Mouse (Mus musculus) cerebellum, adult 9-11 months (tissue): ENCODE results near the gene Lrfn1.
A peak's percentile ranks its signal among the peaks of the same experiment; 100 is the strongest.
"Not testable (repeated sequence)": the region's sequence is repeated elsewhere in the genome, so short reads cannot be mapped to it uniquely, and the experiment has no call there.

Source experiments
- DNase-seq: peaks from one replicate; pipeline ENCODE4 v3.0.0; 2022

Gene Lrfn1

DNA sequence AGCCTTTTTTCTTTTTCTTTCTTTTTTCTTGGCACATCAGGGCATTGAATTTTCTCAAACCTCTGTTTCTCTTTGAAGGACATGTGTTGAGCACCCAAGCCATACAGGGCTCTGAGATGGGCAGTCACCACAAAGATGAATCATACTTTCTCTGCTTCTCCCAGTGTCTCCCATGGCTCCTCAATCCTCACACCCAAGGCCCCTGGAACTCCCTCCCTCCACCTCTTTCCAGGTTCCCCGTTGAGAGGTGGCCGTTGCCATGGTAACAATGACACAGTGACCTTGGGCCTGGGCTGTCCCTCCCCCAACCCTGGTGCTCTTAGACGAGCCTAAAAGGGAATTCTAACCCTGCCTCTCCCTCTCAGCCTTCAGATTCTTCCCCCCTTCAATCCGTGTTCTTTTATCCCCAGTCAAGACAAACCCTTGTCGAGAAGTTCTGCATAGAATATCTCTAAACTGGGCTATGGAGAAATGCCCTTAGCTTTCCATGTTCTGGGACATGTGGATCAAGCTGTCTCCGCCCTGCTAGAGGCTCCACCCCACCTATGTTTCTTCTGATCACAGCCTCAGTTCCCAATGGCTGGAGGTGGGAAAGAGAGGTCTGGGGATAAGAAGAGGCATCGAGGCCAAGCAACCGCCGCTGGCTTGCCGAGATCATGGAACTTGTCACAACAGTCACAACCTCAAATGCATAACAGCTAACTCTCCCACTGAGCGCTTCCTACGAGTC lies 4.5 kb upstream of the Lrfn1 start:
- no peak for DNase-seq

DNA sequence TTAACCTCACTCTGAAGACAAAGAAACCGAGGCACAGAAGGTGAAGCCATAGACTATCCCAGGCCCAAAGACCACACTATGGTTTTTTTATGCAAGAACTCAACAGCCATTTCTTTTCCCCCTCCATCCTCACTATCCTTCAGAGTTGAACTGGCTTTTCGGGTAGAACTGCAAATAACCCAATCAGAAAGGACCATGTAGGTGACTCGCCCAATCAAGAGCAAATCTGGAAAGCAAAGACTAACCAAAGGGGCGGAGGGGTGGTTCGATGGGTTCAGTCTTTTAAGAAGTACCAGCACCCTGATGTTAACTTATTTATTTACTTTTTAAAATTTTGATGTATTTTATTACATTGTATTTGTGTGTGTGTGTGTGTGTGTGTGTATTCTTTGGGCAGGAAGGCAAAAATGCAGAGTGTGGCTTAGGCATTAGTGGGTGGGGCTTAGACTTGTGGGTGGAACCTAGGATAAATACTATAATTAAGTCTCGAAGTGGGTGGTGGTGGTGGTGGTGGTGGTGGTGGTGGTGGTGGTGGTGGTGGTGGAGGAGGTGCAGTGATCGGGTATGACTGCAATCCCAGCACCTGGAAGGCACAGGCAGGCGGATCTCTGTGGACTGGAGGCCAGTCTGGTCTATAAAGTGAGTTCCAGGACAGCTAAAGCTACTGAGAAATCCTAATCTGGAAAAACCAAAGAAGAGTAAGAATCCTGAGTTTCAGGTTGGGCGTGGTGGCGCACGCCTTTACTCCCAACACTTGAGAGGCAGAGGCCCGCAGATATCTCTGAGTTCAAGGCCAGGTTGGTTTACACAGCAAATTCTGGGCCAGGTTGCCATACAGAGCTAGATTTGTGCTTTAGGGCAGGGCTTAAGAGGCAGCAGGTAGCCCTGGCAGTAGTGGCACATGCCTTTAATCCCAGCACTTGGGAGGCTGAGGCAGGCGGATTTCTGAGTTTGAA lies 3.6 kb upstream of the Lrfn1 start:
- no peak for DNase-seq

DNA sequence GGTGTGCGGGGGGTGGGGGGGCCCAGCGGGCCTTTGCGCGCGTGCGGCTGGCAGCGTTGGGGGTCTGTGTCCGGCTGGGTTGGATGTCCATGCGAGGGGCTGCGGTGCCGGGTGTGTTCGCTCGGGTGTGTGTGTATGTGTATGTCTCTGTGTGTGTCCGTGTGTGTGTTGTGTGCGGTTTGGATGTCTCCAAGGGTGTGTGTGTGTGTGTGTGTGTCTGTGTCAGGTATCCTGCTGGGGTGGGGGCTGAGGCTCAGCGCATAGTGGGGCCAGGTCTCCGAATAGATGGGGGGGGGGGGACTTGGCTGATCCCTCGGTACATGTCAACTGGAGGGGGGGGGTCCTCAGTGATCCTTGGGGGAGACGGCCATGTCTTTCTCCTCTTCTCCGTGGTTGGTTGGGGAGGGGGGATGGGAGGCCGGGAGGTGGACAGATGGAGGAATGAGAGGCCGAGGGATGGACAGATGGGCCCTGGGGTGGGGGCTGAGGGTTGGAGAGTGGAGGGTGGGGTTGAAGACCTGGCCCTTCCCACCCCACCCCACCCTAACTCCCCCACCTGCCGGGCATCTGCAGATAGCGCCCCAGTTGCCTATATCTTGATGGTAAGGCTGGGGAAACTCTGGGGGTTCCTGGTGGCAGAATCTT lies 703 bp downstream of the Lrfn1 start:
- DNase-seq = peak; percentile 47

DNA sequence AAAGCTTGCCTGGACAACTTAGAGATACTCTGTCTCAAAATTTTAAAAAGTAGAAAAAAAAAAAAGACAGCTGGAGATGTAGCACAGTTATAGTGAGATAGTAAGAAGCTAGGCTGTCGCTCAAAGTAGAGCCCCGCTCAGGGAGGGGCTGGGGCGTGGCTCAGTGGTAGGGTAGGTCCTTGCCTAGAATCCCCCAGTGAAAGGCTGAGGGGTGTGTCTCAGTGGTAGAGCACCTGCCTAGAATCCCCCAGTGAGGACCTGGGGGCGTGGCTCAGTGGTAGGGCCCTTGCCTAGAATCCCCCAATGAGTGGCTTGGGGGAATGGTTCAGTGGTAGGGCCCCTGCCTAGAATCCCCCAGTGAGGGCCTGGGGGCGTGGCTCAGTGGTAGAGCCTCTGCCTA lies 8.6 kb downstream of the Lrfn1 start:
- no peak for DNase-seq

DNA sequence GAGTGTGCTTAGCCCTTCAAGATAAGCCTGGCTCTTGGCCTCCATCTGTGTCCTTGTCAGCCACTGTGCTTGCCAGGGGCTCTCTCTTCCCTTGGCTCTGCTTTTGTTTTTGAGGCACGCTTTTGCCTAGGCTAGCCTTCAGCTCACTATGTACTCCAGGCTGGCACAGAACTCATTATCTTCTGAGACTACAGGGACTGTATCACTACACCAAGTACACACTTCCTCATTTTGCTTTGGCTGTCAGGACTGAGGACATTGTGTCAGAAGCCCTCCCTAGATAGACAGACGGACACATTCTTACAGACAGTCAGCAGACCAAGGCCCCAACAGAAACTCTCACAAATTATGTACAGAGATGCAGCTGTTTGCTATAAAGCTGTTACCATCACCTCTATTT lies 11.0 kb downstream of the Lrfn1 start:
- DNase-seq = no peak

DNA sequence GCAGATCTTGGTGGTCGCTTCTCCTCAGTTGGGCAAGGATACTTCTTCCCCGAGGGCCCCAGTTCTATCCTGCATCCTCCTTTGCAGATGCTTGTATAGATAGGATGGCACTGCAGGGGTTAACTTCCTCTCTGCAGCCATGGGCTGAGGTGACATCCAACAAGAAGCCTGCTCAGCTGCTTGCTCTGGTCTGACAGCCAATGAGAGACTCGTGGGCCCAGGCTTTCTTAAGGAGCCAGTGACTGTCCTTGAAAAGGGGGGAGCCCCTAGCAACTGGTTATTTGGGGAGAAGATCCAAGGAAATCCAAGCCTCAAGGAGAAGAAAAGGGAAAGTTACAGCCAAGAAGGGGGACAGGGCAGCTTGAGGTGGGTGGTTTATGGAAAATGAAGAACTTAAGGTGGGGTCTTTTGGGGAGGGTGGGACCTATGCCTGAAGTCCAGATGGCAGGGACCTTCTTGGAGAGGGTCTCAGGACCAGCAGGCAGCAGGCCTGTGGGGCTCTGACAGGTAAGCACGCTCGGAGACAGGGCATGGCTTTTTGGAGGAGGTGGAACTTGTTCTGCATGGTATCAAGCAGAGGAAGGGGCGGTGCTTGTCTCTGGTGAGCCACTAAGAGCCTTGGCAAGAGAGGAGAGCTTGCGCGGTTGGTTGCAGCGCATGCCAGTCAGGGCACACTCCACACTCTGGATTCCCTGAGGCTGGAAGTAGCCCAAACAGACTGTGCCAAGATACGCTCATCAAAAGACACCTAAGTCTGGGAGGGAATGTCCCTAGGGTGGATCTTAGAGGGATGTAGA lies 12.8 kb downstream of the Lrfn1 start:
- DNase-seq = peak; percentile 94

DNA sequence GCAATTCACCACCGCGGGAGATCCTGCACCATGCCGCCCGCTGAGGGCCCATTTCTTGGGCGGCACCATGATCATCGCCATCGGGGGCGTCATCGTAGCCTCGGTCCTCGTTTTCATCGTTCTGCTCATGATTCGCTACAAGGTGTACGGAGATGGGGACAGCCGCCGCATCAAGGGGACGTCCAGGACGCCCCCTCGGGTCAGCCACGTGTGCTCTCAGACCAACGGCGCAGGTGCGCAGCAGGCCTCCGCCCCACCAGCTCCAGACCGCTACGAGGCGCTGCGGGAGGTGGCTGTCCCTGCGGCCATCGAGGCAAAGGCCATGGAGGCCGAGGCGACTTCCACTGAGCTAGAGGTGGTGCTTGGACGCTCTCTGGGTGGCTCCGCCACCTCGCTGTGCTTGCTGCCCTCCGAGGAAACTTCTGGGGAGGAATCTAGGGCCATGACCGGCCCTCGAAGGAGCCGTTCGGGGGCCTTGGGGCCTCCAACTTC lies 15.0 kb downstream of the Lrfn1 start:
- DNase-seq = no peak

DNA sequence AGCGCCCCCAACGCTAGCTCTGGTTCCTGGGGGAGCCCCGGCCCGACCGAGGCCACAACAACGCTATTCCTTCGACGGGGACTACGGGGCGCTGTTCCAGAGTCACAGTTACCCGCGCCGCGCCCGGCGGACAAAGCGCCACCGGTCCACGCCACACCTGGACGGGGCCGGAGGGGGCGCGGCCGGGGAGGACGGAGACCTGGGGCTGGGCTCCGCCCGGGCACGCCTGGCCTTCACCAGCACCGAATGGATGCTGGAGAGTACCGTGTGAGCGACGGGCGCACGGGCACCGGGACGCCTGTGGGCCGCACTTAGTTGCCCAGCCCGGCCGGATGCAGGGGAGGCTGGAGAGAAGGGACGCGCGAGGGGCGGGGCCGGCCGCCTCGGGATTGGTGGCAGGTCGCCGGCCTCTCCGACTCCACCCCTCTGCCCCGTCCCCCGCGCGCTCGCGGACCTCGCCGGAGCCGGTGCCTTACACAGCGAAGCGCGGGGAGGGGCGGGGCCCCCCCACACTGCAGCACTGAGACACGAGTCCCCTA lies 15.5 kb downstream of the Lrfn1 start:
- DNase-seq = no peak

DNA sequence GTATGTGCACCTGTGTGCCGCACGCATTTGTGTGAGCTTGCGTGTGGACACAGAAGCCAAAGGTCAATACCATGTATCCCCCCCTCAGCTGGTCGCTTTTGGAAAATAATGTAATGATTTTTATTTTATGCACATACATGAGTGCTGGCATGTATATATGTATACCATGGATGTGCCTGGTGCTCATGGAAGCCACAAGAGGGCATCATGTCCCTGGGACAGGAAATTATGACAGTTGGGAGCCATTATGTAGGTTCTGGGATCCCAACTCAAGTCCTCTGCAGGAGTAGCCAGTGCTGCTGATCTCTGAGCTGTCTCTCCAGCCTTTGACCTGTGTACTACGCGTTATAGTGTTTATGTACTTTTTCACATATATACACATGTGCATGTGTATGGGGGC lies 24.4 kb downstream of the Lrfn1 start:
- no peak for DNase-seq

DNA sequence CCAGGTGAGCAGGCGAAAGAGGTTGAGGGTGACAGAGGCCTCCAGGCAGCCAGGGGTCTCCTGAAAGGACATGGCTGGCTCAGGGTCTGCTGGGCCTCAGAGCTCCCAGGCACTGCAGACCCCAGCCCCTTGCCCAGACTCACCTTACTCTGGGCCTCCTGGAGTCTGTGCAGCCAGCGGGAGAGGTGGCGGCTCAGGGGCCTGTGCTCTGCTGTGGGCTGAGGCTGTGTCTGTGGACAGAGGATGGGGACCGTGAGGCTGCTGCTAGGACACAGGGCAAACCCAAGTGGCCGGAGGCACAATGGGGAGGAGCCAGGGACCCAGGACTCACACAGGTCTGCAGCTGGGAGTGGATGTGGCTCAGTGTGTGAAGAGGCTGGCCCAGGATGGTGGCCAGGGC lies 25.6 kb downstream of the Lrfn1 start:
- no peak for DNase-seq

DNA sequence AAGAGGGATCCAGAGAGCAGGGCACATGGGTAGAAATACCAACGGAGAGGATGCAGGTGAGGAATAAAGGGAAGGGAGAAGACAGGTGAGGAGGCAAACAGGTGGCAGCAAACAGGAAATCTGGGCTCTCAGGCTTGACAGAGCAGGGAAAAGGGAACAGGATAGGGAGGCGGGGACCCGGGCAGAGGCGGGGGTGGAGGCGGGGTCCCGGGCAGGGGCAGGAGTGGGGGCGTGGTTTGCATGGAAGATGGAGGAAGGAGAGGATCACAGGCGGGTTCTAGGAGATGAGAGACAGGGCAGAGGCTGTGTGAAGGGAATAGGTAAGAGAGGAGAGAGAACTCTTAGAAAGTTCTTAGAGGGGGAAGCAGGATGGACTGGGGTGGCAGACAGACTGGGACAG lies 27.1 kb downstream of the Lrfn1 start:
- DNase-seq = no peak

DNA sequence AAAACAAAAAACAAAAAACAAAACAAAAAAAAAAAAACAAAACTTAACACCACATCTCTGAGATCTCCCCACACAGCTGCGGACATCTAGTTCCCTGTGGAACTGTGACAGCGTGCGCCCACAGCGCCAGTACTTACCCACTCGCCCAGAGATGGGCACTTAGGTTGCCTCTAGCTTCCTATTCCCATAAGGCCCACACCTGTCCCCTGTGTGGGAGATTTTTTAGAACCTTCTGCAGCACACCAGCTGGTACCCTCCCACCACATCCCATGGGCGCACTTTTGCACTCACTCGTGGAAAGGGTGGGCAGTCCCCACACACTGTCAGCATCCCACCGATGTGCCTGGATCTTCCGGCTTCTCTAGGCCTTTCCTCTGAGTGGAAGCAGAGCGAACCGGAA lies 31.1 kb downstream of the Lrfn1 start:
- no peak for DNase-seq

DNA sequence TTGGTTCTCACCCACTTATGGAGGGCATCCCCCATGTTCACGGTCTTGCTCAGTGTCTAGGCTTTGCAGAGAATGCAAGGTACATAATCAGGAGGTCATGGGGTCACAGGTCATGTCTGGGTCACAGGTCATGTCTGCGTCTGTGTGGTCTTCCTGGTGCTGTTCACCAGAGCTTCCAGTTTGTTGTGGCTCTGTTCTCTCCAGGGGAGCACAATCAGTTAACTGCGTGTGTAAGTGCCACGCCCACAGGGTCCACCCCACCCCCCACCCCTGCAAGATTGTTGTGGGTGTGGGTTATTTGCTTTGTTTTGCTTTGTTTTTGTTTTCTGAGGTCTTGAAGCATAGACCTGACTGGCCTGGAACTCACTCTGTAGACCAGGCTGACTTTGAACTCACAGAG lies 32.4 kb downstream of the Lrfn1 start:
- DNase-seq = no peak

DNA sequence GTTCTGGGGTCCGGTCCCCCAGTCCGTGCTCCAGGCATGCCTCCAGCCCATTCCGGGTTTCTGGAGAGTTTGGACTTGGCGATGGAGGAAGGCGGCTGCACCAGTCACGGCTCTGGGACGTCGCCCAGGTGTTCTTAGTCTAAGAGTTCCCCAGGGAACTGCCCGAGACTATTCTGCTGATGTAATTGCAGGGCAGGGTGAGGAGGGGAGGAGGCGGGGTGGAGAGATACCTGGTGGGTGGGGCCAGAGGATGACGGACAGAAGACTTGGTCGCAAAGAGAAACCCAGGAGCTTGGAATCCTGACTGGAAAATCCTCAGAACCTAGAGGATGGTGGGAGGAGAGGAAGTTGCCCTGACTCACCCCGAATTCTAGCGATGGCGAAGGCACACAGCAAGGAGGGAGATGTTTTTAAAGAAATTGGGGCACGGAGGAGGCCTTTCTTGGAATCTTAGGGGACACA lies 36.3 kb downstream of the Lrfn1 start:
- peak; percentile 32 for DNase-seq

DNA sequence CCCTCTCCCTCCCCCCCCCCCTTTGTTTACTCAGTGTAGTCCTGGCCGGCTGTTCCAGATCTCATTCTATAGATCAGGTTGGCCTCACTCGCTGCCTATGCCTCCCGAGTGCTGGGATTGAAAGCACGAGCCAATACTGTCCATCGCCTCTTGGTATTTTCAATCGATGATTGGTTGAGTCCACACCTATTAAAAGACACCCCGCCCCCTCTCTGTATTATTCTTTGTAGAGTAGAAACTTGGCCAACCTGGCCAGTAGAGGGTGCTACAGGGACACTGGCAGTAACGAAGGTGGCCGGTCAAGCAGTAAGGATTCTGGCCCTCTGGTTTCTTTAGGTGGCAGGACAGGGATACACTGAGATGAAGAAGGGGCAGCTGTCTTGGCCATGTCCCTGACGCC lies 38.6 kb downstream of the Lrfn1 start:
- peak; percentile 78 for DNase-seq

DNA sequence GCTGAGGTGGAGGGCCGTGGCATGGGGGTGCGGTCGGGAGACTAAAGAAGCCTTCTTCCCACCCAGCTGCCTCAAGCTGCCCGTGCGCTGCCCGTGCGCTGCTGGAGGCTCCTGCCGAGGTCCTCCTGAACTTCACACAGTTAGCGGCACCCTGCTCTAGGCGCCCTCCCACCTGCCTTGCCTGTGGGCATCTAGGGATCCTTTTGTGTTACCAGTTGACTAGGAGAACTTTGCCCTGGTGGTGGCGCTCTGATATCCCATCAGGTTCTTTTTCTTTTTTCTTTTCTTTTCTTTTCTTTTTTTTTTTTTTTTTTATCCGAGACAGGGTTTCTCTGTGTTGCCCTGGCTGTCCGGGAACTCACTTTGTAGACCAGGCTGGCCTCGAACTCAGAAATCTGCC lies 39.1 kb downstream of the Lrfn1 start:
- DNase-seq = no peak

DNA sequence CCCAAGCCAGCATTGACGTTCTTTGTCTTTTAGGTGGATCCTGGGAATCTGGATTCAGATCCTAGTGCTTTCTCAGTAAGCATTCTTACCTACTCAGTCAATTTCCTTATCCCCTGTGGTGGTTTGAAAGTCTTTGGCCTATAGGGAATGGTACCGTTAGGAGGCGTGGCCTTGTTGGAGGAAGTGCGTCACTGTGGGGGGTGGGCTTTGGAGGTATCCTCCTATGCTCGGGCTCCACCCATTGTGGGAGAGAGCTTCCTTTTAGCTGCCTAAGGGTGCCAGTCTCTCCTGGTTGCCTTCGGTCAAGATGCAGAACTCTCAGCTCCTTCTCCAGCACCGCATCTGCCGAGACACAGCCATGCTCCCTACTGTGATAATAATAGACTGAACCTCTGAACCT lies 40.5 kb downstream of the Lrfn1 start:
- DNase-seq = no peak

DNA sequence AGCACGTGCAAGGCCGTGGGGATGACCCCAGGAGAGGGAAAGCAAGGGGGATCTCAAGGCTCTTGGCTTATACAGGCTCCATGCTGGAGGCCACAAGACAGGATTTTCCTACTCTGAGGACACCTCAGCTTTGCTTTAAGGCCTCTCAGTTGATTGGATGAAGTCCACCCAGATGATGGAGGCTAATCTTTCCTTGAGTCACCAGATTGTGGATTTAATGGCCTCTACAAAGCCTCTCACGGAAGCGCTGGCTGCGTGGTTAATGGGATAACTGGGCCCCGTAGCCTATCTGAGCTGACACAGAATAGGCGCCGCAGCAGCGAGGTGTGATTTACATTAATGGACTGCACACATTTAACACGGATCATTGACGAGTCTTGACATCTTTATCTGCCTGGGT lies 43.6 kb downstream of the Lrfn1 start:
- DNase-seq = no peak

DNA sequence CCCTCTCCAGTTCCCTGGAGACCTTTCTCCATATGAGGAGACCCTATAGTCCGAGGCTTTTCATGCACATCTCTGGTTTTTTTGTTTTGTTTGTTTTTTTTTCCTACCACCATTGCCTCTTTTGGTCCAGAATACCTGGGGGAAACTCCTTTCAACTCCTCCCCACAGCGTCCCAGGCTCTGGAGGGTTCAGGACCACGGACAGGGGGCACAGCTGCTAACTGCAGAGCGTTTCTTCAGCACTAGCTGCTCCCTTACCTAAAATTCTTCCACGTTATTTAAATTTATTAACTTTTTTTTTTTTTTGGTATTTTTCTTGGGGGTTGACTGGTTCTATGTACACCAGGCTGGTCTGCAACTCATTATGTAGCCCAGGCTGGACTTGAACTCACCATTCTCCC lies 53.8 kb downstream of the Lrfn1 start:
- no peak for DNase-seq

DNA sequence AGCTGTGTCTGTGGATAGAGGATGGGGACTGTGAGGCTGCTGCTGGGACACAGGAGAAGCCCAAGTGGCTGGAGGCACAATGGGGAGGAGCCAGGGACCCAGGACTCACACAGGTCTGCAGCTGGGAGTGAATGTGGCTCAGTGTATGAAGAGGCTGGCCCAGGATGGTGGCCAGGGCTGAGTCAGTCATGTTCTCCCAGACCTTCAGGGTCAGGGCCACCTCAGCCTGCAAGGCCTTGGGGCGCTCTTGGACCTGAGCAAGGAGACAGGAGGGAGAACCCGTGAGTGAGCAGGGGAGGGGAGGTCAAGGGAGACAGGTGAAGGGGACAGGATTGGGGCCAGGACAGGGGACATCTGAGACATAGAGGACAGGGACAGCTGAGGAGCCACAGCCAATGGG lies 57.3 kb downstream of the Lrfn1 start:
- not testable (repeated sequence) for DNase-seq

DNA sequence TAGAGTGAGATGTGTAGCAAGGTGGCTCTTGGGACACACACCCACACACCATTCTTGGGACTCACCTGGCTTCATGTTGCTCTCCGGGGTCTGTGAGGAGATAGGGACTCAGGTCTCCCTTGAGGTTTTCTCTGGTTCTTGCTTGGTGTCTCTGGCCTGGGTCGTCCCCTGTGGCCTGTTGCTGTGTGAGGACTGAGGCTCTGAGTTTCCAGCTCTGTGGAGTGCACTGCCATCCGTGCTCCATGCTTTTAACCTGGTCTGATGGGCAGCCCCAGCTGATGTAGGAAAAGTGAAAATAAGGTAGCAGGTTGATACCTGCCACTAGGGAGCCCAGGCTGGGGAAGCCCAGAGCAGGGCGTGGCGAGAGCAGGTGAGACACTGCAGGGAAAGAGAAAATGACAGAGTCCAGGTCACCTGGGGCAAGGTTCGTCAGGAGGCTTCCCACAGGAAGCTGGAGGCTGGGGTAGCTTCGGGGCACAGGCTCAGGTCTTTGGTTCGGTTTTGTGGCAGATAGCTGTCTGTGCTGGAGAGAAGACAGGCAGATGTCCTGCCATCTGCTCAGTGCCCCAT lies 58.7 kb downstream of the Lrfn1 start, which contains the start of gene Ifnl2:
Gene Ifnl2, minus strand, starts transcription at position 51 of the 570 bp plus-strand sequence.
- peak; percentile 15 for DNase-seq

DNA sequence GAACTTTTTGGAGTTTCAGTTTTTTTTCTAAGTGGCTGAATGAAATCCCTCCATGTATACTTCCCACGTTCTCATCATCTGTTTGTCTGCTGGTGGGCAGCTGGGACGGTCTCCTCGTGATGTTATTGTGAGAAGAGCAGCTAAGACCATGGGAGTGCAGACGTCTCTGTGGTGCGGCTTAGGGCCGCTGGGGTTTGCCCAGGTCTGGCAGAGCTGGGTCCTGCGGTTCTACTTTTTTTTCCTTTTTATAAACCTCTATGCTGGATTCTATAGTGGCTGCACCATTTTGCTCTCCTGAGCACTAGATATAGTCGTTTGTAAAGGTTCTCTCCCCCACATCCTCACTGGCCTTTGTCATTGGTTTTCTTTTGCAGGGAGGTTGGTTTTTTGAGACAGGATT lies 59.7 kb downstream of the Lrfn1 start:
- no peak for DNase-seq
